Mouse (Mus musculus) embryo, embryonic 11 days (tissue): ENCODE results near the gene St6galnac5.
"Not testable (repeated sequence)": the region's sequence is repeated elsewhere in the genome, so short reads cannot be mapped to it uniquely, and the experiment has no call there.

Experiments
- DNase-seq: peaks from one replicate; pipeline ENCODE4 v3.0.0-alpha.2; 2015

St6galnac5 gene

DNA sequence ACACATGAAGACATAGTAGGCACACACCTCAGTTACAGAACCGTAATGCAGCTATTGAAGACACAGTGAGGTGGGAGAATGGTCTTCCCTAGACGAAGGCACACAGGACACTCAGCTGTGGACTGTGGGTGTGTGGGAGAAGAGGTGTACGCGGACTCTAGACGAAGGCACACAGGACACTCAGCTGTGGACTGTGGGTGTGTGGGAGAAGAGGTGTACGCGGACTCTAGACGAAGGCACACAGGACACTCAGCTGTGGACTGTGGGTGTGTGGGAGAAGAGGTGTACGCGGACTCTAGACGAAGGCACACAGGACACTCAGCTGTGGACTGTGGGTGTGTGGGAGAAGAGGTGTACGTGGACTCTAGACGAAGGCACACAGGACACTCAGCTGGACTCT, 197.7 kb downstream of the St6galnac5 start:
- not testable (repeated sequence) for DNase-seq

DNA sequence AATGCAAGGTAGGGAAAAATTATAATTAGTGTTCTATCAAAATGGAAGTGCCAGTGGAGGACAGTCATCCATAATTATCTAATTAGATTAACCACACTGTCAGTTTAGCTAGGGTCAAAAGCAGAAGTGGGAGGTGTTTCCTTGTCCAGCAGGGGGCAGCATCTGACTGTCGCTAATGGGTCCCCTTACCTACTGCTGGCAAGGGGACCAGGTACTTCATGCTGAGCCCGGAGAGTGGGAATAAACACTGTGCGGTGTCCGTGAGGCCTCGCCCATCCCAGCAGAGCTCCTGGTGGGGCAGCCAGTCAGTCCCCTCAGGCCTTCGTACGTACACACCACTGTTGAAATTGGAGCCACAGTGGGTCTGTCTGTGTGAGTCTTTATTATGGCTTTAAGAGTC, 198.3 kb downstream of the St6galnac5 start:
- DNase-seq, result peak; percentile 87

DNA sequence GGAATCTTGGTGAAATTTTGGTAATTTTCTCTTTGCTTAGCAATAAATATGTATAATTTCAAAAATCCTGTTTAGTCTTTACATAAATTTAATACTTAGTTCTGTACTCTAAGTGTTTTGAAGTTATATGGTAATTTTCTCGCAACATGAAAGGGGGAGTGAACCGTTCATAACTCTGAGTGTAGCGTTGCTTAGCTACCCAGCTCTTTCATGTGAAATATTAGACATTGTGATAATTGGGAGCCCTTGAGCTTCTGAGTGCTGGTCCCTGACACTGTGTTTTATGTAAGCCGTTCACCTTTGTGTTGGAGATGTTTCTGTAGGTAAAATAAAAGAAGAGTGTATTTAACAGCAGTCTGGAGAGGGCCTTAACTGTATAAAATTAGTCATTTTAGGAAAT, 202.2 kb downstream of the St6galnac5 start:
- DNase-seq, result no peak

DNA sequence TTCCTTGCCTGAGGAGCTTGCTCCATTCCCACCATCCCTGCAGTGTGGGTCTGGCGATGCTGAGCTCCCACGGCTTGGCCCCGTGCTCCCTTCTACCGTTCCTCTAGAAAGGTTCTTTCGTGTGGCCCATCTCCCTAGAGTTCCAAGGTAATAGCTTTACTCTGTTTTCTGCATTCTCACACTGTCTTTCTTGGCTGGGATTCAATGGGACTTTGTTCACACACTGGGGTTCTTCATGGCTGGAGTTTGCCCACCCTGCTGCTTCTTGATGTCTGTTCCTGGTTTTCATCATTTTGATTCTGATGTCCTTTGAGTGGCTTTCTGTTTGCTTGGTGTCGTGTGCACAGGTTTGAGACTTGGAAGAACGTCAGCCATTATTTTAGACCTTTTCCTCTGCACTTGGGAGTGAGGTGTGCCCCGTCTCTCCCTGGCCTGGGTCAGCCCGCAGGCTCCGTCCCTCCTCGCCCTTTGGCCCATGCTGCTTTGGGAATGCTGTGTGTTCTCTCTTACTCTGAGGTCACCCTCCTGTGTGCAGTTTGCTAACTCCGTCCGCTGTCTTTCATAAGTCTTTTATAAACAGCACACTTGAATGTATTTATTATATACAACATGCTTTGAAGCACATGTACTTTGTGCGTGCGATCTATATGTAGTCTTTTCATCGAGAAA, 205.0 kb downstream of the St6galnac5 start:
- no peak for DNase-seq

DNA sequence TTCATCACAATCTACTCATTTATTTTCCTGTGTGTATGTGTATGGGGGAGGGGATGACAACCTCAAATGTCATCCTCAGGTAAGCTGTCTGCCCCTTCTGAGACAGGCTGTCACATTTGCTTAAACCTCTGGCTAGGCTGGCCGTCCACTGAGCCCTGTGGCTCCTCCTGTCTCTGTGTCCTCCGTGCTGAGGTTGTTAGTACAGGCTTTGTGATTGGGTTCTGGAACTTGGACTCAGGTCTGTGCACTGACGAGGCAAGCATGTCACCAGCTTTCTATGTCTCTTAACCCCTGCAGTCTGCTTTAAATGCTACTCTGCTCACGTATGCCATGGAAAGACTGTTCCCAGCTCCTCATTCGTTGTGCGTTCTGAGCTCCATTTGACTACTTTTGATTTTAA, 205.7 kb downstream of the St6galnac5 start:
- DNase-seq, result no peak

DNA sequence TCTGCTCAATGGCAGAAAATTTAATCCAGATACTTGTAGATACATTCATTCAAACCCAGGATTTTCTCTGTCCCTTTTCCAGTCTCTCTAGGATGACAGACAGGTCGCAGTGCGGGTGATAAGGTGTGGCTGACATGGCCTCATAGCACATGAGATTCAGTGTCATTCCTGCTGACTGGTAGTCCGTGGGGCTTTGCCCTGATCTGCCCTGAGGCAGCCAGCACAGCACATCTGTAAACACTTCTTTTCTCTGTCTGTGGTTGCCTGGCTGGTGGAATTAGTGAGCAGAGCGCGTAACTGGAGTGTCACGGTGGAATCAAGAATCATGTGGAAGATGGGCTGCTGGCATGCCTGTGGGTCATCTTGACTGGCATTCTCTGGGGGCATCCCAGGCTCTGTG, 212.0 kb downstream of the St6galnac5 start:
- no peak for DNase-seq

DNA sequence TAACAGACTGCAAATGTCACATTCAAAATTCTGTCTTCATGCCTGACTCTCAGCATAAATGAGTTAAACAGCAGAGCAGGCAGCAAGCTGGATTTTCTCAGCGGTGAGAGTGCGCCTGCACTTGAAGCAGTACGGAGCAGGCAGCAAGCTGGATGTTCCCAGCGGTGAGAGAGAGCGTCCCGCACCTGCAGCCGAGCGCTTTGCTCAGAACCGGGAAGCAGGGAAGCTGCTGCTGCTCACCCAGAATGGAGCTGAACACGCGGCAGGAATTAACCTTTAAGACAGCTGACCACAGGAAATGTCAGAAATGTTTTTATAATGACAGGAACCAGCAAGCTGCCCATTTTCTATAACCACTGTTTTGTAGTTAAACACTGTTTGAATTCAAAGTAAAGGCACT, 214.6 kb downstream of the St6galnac5 start:
- peak; percentile 23 for DNase-seq
